Mouse (Mus musculus): ENCODE data around the gene Ppp2r1b. TPM values are rescaled to one million over a fixed set of nuclear protein-coding genes. Genes with fewer than 3 reads are reported as not detected.

Gene Ppp2r1b
- polyA plus RNA-seq, 1 experiment from 2014 or later: 73.9 TPM

GRCm38 (mm10) chr9:50865803-50866202 is 20.7 kb downstream of the Ppp2r1b start:
- Histone ChIP-seq H3K27me3 (replicated peaks; ENCODE audit: control insufficient read depth, insufficient read depth, low read length) (no peaks in the 10 kb centered on the region), H3K4me1 (replicated peaks; ENCODE audit: control insufficient read depth, insufficient read depth, low read length) (no peaks in the 10 kb centered on the region), H3K27ac (ENCODE audit: low read depth) (no peak overlapping the region), H3K9ac (ENCODE audit: low read length) (no peak overlapping the region), H3K36me3 (ENCODE audit: control insufficient read depth, insufficient read depth, low read length) (peaks cover 95% of the 10 kb centered on the region), H3K4me2 (ENCODE audit: low read length) (no peak overlapping the region), H3K9me3 (ENCODE audit: control insufficient read depth, low read length) (no peaks in the 10 kb centered on the region), H3K4me3 (ENCODE audit: low read depth, low read length) (no peak overlapping the region)
- 82% methylated on average over 8 of the region's 8 CpGs for WGBS
- no peak for ATAC-seq (replicated peaks; ENCODE audit: low FRiP score, low TSS enrichment, low read depth)
- no peak for DNase-seq (ENCODE audit: low spot score)

GRCm38 (mm10) chr9:50867015-50867414 is 21.9 kb downstream of the Ppp2r1b start:
- Histone ChIP-seq H3K27ac (ENCODE audit: low read depth) (no peak overlapping the region), H3K27me3 (replicated peaks; ENCODE audit: control insufficient read depth, insufficient read depth, low read length) (no peaks in the 10 kb centered on the region), H3K9ac (ENCODE audit: low read length) (no peak overlapping the region), H3K4me1 (replicated peaks; ENCODE audit: control insufficient read depth, insufficient read depth, low read length) (no peaks in the 10 kb centered on the region), H3K4me3 (ENCODE audit: low read depth, low read length) (no peak overlapping the region), H3K36me3 (ENCODE audit: control insufficient read depth, insufficient read depth, low read length) (peaks cover 87% of the 10 kb centered on the region), H3K4me2 (ENCODE audit: low read length) (no peak overlapping the region), H3K9me3 (ENCODE audit: control insufficient read depth, low read length) (no peaks in the 10 kb centered on the region)
- WGBS: 94% methylated on average over 6 of the region's 6 CpGs
- DNase-seq (ENCODE audit: low spot score): no peak
- ATAC-seq (replicated peaks; ENCODE audit: low FRiP score, low TSS enrichment, low read depth): no peak

GRCm38 (mm10) chr9:50868182-50868581 is 23.1 kb downstream of the Ppp2r1b start:
- Histone ChIP-seq H3K4me3 (ENCODE audit: low read depth, low read length) (no peak overlapping the region), H3K27me3 (replicated peaks; ENCODE audit: control insufficient read depth, insufficient read depth, low read length) (no peaks in the 10 kb centered on the region), H3K36me3 (ENCODE audit: control insufficient read depth, insufficient read depth, low read length) (peaks cover 85% of the 10 kb centered on the region), H3K4me2 (ENCODE audit: low read length) (no peak overlapping the region), H3K27ac (ENCODE audit: low read depth) (no peak overlapping the region), H3K9ac (ENCODE audit: low read length) (no peak overlapping the region), H3K4me1 (replicated peaks; ENCODE audit: control insufficient read depth, insufficient read depth, low read length) (no peaks in the 10 kb centered on the region), H3K9me3 (ENCODE audit: control insufficient read depth, low read length) (no peaks in the 10 kb centered on the region)
- WGBS: 90% methylated on average over 2 of the region's 2 CpGs
- no peak for DNase-seq (ENCODE audit: low spot score)
- no peak for ATAC-seq (replicated peaks; ENCODE audit: low FRiP score, low TSS enrichment, low read depth)

GRCm38 (mm10) chr9:50873210-50873609 is 28.1 kb downstream of the Ppp2r1b start:
- Histone ChIP-seq H3K27me3 (replicated peaks; ENCODE audit: control insufficient read depth, insufficient read depth, low read length) (no peaks in the 10 kb centered on the region), H3K36me3 (ENCODE audit: control insufficient read depth, insufficient read depth, low read length) (peaks cover 73% of the 10 kb centered on the region), H3K27ac (ENCODE audit: low read depth) (no peak overlapping the region), H3K9ac (ENCODE audit: low read length) (no peak overlapping the region), H3K4me3 (ENCODE audit: low read depth, low read length) (no peak overlapping the region), H3K4me2 (ENCODE audit: low read length) (no peak overlapping the region), H3K9me3 (ENCODE audit: control insufficient read depth, low read length) (no peaks in the 10 kb centered on the region), H3K4me1 (replicated peaks; ENCODE audit: control insufficient read depth, insufficient read depth, low read length) (no peaks in the 10 kb centered on the region)
- ATAC-seq (replicated peaks; ENCODE audit: low FRiP score, low TSS enrichment, low read depth) (no peak), DNase-seq (ENCODE audit: low spot score) (no peak)
- WGBS: 93% methylated on average over 9 of the region's 9 CpGs

GRCm38 (mm10) chr9:50874031-50874430 is 28.9 kb downstream of the Ppp2r1b start:
- no peak for ATAC-seq (replicated peaks; ENCODE audit: low FRiP score, low TSS enrichment, low read depth)
- Histone ChIP-seq H3K27me3 (replicated peaks; ENCODE audit: control insufficient read depth, insufficient read depth, low read length) (no peaks in the 10 kb centered on the region), H3K36me3 (ENCODE audit: control insufficient read depth, insufficient read depth, low read length) (peaks cover 73% of the 10 kb centered on the region), H3K9ac (ENCODE audit: low read length) (no peak overlapping the region), H3K4me2 (ENCODE audit: low read length) (no peak overlapping the region), H3K4me1 (replicated peaks; ENCODE audit: control insufficient read depth, insufficient read depth, low read length) (no peaks in the 10 kb centered on the region), H3K27ac (ENCODE audit: low read depth) (no peak overlapping the region), H3K4me3 (ENCODE audit: low read depth, low read length) (no peak overlapping the region), H3K9me3 (ENCODE audit: control insufficient read depth, low read length) (no peaks in the 10 kb centered on the region)
- WGBS: 88% methylated on average over 6 of the region's 6 CpGs
- DNase-seq (ENCODE audit: low spot score): no peak

GRCm38 (mm10) chr9:50875470-50875869 is 30.4 kb downstream of the Ppp2r1b start:
- Histone ChIP-seq H3K9ac (ENCODE audit: low read length) (no peak overlapping the region), H3K27ac (ENCODE audit: low read depth) (no peak overlapping the region), H3K36me3 (ENCODE audit: control insufficient read depth, insufficient read depth, low read length) (peaks cover 78% of the 10 kb centered on the region), H3K9me3 (ENCODE audit: control insufficient read depth, low read length) (no peaks in the 10 kb centered on the region), H3K27me3 (replicated peaks; ENCODE audit: control insufficient read depth, insufficient read depth, low read length) (no peaks in the 10 kb centered on the region), H3K4me1 (replicated peaks; ENCODE audit: control insufficient read depth, insufficient read depth, low read length) (no peaks in the 10 kb centered on the region), H3K4me3 (ENCODE audit: low read depth, low read length) (no peak overlapping the region), H3K4me2 (ENCODE audit: low read length) (no peak overlapping the region)
- ATAC-seq (replicated peaks; ENCODE audit: low FRiP score, low TSS enrichment, low read depth) (no peak), DNase-seq (ENCODE audit: low spot score) (no peak)
- WGBS: 92% methylated on average over 4 of the region's 4 CpGs

GRCm38 (mm10) chr9:50876287-50876686 is 31.2 kb downstream of the Ppp2r1b start:
- 96% methylated on average over 3 of the region's 3 CpGs for WGBS
- Histone ChIP-seq H3K4me1 (replicated peaks; ENCODE audit: control insufficient read depth, insufficient read depth, low read length) (no peaks in the 10 kb centered on the region), H3K4me2 (ENCODE audit: low read length) (no peak overlapping the region), H3K9ac (ENCODE audit: low read length) (no peak overlapping the region), H3K27me3 (replicated peaks; ENCODE audit: control insufficient read depth, insufficient read depth, low read length) (no peaks in the 10 kb centered on the region), H3K9me3 (ENCODE audit: control insufficient read depth, low read length) (no peaks in the 10 kb centered on the region), H3K4me3 (ENCODE audit: low read depth, low read length) (no peak overlapping the region), H3K27ac (ENCODE audit: low read depth) (no peak overlapping the region), H3K36me3 (ENCODE audit: control insufficient read depth, insufficient read depth, low read length) (peaks cover 79% of the 10 kb centered on the region)
- ATAC-seq (replicated peaks; ENCODE audit: low FRiP score, low TSS enrichment, low read depth): no peak
- DNase-seq (ENCODE audit: low spot score): no peak

GRCm38 (mm10) chr9:50877431-50877830 is 32.3 kb downstream of the Ppp2r1b start:
- H3K27ac ChIP-seq (ENCODE audit: low read depth): no peak overlapping the region
- ATAC-seq (replicated peaks; ENCODE audit: low FRiP score, low TSS enrichment, low read depth) (no peak), DNase-seq (ENCODE audit: low spot score) (no peak)
- no peaks in the 10 kb centered on the region for H3K4me1 ChIP-seq (replicated peaks; ENCODE audit: control insufficient read depth, insufficient read depth, low read length)
- H3K4me2 ChIP-seq (ENCODE audit: low read length): no peak overlapping the region
- no peaks in the 10 kb centered on the region for H3K9me3 ChIP-seq (ENCODE audit: control insufficient read depth, low read length)
- WGBS: 81% methylated on average over 3 of the region's 3 CpGs
- no peak overlapping the region for H3K4me3 ChIP-seq (ENCODE audit: low read depth, low read length)
- H3K9ac ChIP-seq (ENCODE audit: low read length): no peak overlapping the region
- peaks cover 79% of the 10 kb centered on the region for H3K36me3 ChIP-seq (ENCODE audit: control insufficient read depth, insufficient read depth, low read length)
- H3K27me3 ChIP-seq (replicated peaks; ENCODE audit: control insufficient read depth, insufficient read depth, low read length): no peaks in the 10 kb centered on the region

GRCm38 (mm10) chr9:50882183-50882582 is 37.1 kb downstream of the Ppp2r1b start:
- Histone ChIP-seq H3K36me3 (ENCODE audit: control insufficient read depth, insufficient read depth, low read length) (peaks cover 53% of the 10 kb centered on the region), H3K27me3 (replicated peaks; ENCODE audit: control insufficient read depth, insufficient read depth, low read length) (no peaks in the 10 kb centered on the region), H3K4me3 (ENCODE audit: low read depth, low read length) (no peak overlapping the region), H3K27ac (ENCODE audit: low read depth) (no peak overlapping the region), H3K4me1 (replicated peaks; ENCODE audit: control insufficient read depth, insufficient read depth, low read length) (peaks cover 19% of the 10 kb centered on the region), H3K9ac (ENCODE audit: low read length) (no peak overlapping the region), H3K4me2 (ENCODE audit: low read length) (no peak overlapping the region), H3K9me3 (ENCODE audit: control insufficient read depth, low read length) (no peaks in the 10 kb centered on the region)
- DNase-seq (ENCODE audit: low spot score): no peak
- ATAC-seq (replicated peaks; ENCODE audit: low FRiP score, low TSS enrichment, low read depth): no peak
- WGBS: 92% methylated on average over 2 of the region's 2 CpGs
